Mouse (Mus musculus): ENCODE measurements around the gene Tmem164. TPM values are rescaled to one million over a fixed set of nuclear protein-coding genes. Genes with fewer than 3 reads are reported as not detected.
"Not testable (repeated sequence)": the region's sequence is repeated elsewhere in the genome, so short reads cannot be mapped to it uniquely, and the experiment has no call there.

Tmem164 gene
- 10 to 100 TPM; 17.0 to 19.5 (median 18.7) TPM for total RNA-seq (2022)

GRCm38 (mm10) chrX:142681056-142681615 lies at the start of gene Tmem164:
Gene Tmem164 (plus strand): TSS chrX:142681406.
- DNase-seq (ENCODE audit: low spot score in 2 of 2): peak; percentile 17 to 32

GRCm38 (mm10) chrX:142632990-142633389 lies 48.2 kb upstream of the Tmem164 start:
- DNase-seq (ENCODE audit: low spot score in 2 of 2): not testable (repeated sequence)

- DNase-seq (ENCODE audit: low spot score in 2 of 2): no peak
Observed at GRCm38 (mm10) chrX:142647202-142647601, 34.0 kb upstream of the Tmem164 start.

- peak; percentile 7 to 12 for DNase-seq (ENCODE audit: low spot score in 2 of 2)
Observed at GRCm38 (mm10) chrX:142650117-142650764, 31.0 kb upstream of the Tmem164 start.

- no peak for DNase-seq (ENCODE audit: low spot score in 2 of 2)
Observed at GRCm38 (mm10) chrX:142664704-142665422, 16.3 kb upstream of the Tmem164 start.

GRCm38 (mm10) chrX:142665423-142665805 lies 15.8 kb upstream of the Tmem164 start:
- DNase-seq (ENCODE audit: low spot score in 2 of 2): no peak

- no peak for DNase-seq (ENCODE audit: low spot score in 2 of 2)
Observed at GRCm38 (mm10) chrX:142669312-142670091, 11.7 kb upstream of the Tmem164 start.

- DNase-seq (ENCODE audit: low spot score in 2 of 2): no peak
Observed at GRCm38 (mm10) chrX:142670121-142670520, 11.1 kb upstream of the Tmem164 start.

- no peak for DNase-seq (ENCODE audit: low spot score in 2 of 2)
Observed at GRCm38 (mm10) chrX:142671141-142671540, 10.1 kb upstream of the Tmem164 start.

GRCm38 (mm10) chrX:142672701-142673100 lies 8.5 kb upstream of the Tmem164 start:
- no peak for DNase-seq (ENCODE audit: low spot score in 2 of 2)

GRCm38 (mm10) chrX:142677193-142677592 lies 4.0 kb upstream of the Tmem164 start:
- no peak for DNase-seq (ENCODE audit: low spot score in 2 of 2)

GRCm38 (mm10) chrX:142678499-142679474 lies 2.4 kb upstream of the Tmem164 start:
- no peak for DNase-seq (ENCODE audit: low spot score in 2 of 2)

GRCm38 (mm10) chrX:142679502-142680250 lies 1.5 kb upstream of the Tmem164 start:
- no peak for DNase-seq (ENCODE audit: low spot score in 2 of 2)

GRCm38 (mm10) chrX:142680391-142681055 lies 683 bp upstream of the Tmem164 start:
- no peak for DNase-seq (ENCODE audit: low spot score in 2 of 2)

GRCm38 (mm10) chrX:142681616-142682141 lies 473 bp downstream of the Tmem164 start:
- no peak for DNase-seq (ENCODE audit: low spot score in 2 of 2)

- DNase-seq (ENCODE audit: low spot score in 2 of 2): peak in 1 of 2 experiments; percentile 8
Observed at GRCm38 (mm10) chrX:142682176-142682820, 1.1 kb downstream of the Tmem164 start.

GRCm38 (mm10) chrX:142682990-142683389 lies 1.8 kb downstream of the Tmem164 start:
- DNase-seq (ENCODE audit: low spot score in 2 of 2): no peak

GRCm38 (mm10) chrX:142684674-142685073 lies 3.5 kb downstream of the Tmem164 start:
- no peak for DNase-seq (ENCODE audit: low spot score in 2 of 2)

All from layer of hippocampus, adult 8-10 months (tissue).